Mouse (Mus musculus) hindbrain, embryonic 14.5 days (tissue): ENCODE results near the gene Cyp2c23. TPM values are rescaled to one million over a fixed set of nuclear protein-coding genes. Genes with fewer than 3 reads are reported as not detected.

Experiments
- ATAC-seq: fragments of 200-750 bp; cut with Nextera tagmentation; 2 replicates; pipeline ENCODE4 v1.8.0; 2017; ENCODE audit warnings: moderate number of reproducible peaks, mild to moderate bottlenecking, moderate TSS enrichment, moderate library complexity; ENCODE audit not compliant: low FRiP score
- DNase-seq: peaks from one replicate; pipeline ENCODE4 v3.0.0-alpha.2; 2015; ENCODE audit warnings: low spot score
- H3K27ac ChIP-seq: fragments of 300-500 bp; sonication (generic); 2 replicates; pipeline ENCODE4 v1.5.1; 2014; ENCODE audit warnings: mild to moderate bottlenecking, moderate library complexity
- H3K27me3 ChIP-seq: fragments of 300-500 bp; sonication (generic); 2 replicates; pipeline ENCODE4 v1.6.1; 2014; ENCODE audit warnings: mild to moderate bottlenecking, low read length, mixed read lengths; ENCODE audit not compliant: control insufficient read depth, insufficient read depth
- H3K36me3 ChIP-seq: fragments of 300-500 bp; sonication (generic); replicated peaks from 2 replicates; pipeline ENCODE4 v1.6.1; 2014; ENCODE audit not compliant: control insufficient read depth, insufficient read depth
- H3K4me1 ChIP-seq: fragments of 300-500 bp; sonication (generic); replicated peaks from 2 replicates; pipeline ENCODE4 v1.6.1; 2014; ENCODE audit warnings: antibody characterized with exemption, low read length, mixed read lengths; ENCODE audit not compliant: control insufficient read depth, insufficient read depth
- H3K4me2 ChIP-seq: fragments of 300-500 bp; sonication (generic); replicated peaks from 2 replicates; pipeline ENCODE4 v1.6.1; 2014; ENCODE audit warnings: mild to moderate bottlenecking, moderate library complexity
- H3K4me3 ChIP-seq: fragments of 300-500 bp; sonication (generic); replicated peaks from 2 replicates; pipeline ENCODE4 v1.5.1; 2014; ENCODE audit warnings: mild to moderate bottlenecking, low read length
- H3K9ac ChIP-seq: fragments of 300-500 bp; sonication (generic); 2 replicates; pipeline ENCODE4 v1.6.1; 2014
- H3K9me3 ChIP-seq: fragments of 300-500 bp; sonication (generic); 2 replicates; pipeline ENCODE4 v1.6.1; 2016; ENCODE audit warnings: low read length; ENCODE audit not compliant: control insufficient read depth
- WGBS: fragments of 180-500 bp; shearing (Covaris S2); extraction: QIAGEN DNeasy Blood & Tissue Kit; methylation state at CpG from one replicate; pipeline ENCODE4 v1.1.7; 2014; 5-methylcytosine and 5-hydroxymethylcytosine counted together
- polyA plus RNA-seq: library from polyadenylated mRNA; unstranded; fragments of >200 nt; fragmentation: Nextera tagmentation; extraction: Ambion mirVana; gene quantifications from 2 replicates; pipeline ENCODE4 v1.2.1, GENCODE M21; 2014

The Cyp2c23 gene
- polyA plus RNA-seq, 1 experiment from 2014 or later: not detected

DNA sequence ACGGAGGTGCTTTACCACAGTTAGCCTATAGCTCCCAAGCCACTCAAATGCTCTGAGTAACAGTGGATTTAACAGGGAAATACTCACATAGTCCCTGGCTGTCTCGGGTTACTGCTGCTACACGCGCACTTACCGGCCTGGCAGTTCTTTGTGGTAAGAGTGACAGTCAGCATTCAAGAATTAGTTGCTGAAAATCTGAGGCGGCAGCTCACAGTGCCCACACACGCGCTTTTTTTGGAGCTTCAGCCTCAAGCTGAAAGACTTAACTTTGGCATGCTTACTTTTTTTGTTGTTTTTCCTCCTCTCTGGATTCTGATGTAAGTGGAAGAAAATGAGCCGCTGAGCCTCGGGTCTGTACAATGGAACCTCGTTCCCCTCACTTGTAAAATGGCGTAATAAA, 21.8 kb downstream of the Cyp2c23 start:
- Histone ChIP-seq H3K36me3 (no peaks in the 10 kb centered on the region), H3K27ac (no peak overlapping the region), H3K4me1 (no peaks in the 10 kb centered on the region), H3K9ac (no peak overlapping the region), H3K4me2 (no peak overlapping the region), H3K4me3 (no peak overlapping the region), H3K9me3 (no peaks in the 10 kb centered on the region), H3K27me3 (no peaks in the 10 kb centered on the region)
- DNase-seq (no peak), ATAC-seq (no peak)
- WGBS: 58% methylated on average over 12 of the region's 12 CpGs

DNA sequence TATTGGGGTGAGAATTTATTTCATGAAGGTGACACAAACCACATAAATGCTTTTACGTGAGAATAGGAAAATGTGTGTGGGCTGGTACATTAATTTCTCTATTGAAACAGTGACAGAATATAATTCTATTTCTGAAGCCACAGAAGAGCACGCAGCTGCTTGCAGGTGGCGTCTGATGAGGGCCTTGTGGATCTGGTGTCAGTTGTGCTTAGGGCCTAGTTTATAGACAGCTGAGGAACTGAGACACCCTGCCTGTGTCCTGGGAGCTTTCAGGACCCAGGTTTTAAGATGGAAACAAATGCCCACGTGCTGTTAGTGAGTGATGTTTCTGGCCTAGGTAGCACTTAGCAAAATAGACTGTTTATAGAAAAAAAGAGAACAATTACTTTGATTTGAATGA, 24.0 kb downstream of the Cyp2c23 start:
- Histone ChIP-seq H3K4me2 (no peak overlapping the region), H3K4me1 (no peaks in the 10 kb centered on the region), H3K9ac (no peak overlapping the region), H3K36me3 (no peaks in the 10 kb centered on the region), H3K27me3 (no peaks in the 10 kb centered on the region), H3K9me3 (no peaks in the 10 kb centered on the region), H3K4me3 (no peak overlapping the region), H3K27ac (no peak overlapping the region)
- no peak for DNase-seq
- no peak for ATAC-seq
- WGBS: 75% methylated on average over 4 of the region's 4 CpGs

DNA sequence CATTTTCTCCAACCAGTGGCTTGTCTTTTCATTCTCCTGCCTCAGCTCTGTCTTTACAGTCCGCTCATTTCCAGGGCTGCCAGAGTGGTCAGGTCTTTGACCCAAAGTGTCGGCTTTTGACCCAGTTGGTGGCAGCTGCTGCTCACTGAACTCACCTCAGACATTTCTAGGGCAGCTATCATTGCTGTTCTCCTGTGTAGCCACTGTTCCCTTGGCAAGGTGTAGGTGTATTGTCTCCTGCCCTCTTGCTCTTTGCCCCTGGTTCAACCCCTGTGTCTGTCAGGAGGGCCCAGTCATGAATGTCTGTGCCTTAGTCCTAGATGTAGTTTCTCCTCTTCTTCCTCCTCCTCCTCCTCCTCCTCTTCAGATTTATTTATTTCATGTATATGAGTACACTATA, 24.7 kb downstream of the Cyp2c23 start:
- ATAC-seq (no peak), DNase-seq (no peak)
- Histone ChIP-seq H3K27me3 (no peaks in the 10 kb centered on the region), H3K9me3 (no peaks in the 10 kb centered on the region), H3K27ac (no peak overlapping the region), H3K9ac (no peak overlapping the region), H3K4me1 (no peaks in the 10 kb centered on the region), H3K4me2 (no peak overlapping the region), H3K36me3 (no peaks in the 10 kb centered on the region), H3K4me3 (no peak overlapping the region)
- WGBS: 95% methylated on average over 2 of the region's 2 CpGs

GRCm38 (mm10) chr19:44000720-44001119, 28.3 kb downstream of the Cyp2c23 start:
- Histone ChIP-seq H3K4me3 (no peak overlapping the region), H3K36me3 (no peaks in the 10 kb centered on the region), H3K9ac (no peak overlapping the region), H3K4me2 (no peak overlapping the region), H3K27ac (no peak overlapping the region), H3K9me3 (no peaks in the 10 kb centered on the region), H3K27me3 (no peaks in the 10 kb centered on the region), H3K4me1 (no peaks in the 10 kb centered on the region)
- ATAC-seq: no peak
- WGBS: 76% methylated on average over 5 of the region's 5 CpGs
- no peak for DNase-seq

- no peaks in the 10 kb centered on the region for H3K4me1 ChIP-seq
- no peak overlapping the region for H3K4me2 ChIP-seq
- no peaks in the 10 kb centered on the region for H3K9me3 ChIP-seq
- H3K9ac ChIP-seq: no peak overlapping the region
- no peak for ATAC-seq
- H3K4me3 ChIP-seq: no peak overlapping the region
- no peak for DNase-seq
- no peak overlapping the region for H3K27ac ChIP-seq
- H3K36me3 ChIP-seq: no peaks in the 10 kb centered on the region
- no peaks in the 10 kb centered on the region for H3K27me3 ChIP-seq
- 94% methylated on average over 1 of the region's 1 CpGs for WGBS
Measured at GRCm38 (mm10) chr19:44000061-44000460, 28.9 kb downstream of the Cyp2c23 start.

DNA sequence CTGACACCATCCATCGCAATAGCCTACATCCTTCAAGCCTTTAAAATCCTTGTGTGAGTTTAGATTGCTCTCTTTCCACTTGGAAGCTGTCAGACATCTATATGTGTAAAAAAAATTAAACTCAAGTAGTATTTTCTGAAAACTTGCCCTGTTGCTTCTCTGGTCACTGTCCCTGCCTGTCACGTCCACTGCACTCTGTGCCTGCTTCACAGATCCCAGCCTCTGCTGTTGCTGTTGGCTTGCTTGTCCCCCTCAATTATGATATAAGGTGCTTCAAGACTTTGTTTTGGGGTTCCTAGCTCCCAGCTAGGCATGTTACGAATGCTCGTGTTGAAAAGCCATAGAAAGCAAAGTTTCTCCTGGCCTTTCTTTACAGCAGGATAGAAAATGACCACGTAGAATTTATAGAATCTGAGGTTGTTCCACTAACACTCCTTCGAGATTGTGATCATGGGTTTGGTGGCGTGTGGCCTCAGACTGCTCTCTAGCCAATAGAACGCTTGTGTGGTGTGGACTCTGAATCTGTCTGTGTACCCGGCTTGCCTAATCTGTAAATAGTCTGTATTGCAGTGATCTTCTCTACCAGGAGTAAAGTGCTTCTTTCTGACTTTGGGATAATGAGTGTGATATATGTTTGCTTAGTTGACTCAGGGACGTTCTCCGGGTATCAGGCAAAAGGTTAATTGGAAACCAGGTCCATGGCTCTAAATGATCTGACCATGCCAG, 30.0 kb downstream of the Cyp2c23 start:
- DNase-seq: no peak
- no peak overlapping the region for H3K4me2 ChIP-seq
- H3K9me3 ChIP-seq: no peaks in the 10 kb centered on the region
- no peaks in the 10 kb centered on the region for H3K27me3 ChIP-seq
- H3K36me3 ChIP-seq: no peaks in the 10 kb centered on the region
- H3K4me1 ChIP-seq: no peaks in the 10 kb centered on the region
- no peak overlapping the region for H3K9ac ChIP-seq
- 93% methylated on average over 11 of the region's 11 CpGs for WGBS
- H3K27ac ChIP-seq: no peak overlapping the region
- no peak overlapping the region for H3K4me3 ChIP-seq
- ATAC-seq: no peak

DNA sequence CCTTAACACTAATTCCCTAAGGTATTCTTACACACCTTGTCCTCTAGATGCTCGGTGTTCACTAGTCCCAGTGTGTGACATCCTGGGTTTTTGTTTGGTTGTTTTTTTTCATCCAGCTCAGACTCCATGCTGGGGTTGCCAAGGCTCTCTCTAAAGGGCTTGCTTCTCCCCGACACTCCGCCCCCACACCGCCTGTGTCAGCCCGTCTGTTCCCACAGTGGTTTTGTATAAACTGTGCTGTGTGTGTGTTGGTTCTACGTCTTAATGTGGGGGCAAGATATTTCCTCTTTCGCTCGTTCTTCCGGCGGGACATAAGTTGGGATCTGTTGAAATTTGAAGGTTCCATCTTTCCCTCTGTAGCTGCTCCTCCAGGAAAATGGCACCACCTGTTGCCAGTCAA, 30.9 kb downstream of the Cyp2c23 start:
- Histone ChIP-seq H3K9ac (no peak overlapping the region), H3K4me1 (no peaks in the 10 kb centered on the region), H3K36me3 (no peaks in the 10 kb centered on the region), H3K27ac (no peak overlapping the region), H3K4me2 (no peak overlapping the region), H3K4me3 (no peak overlapping the region), H3K27me3 (no peaks in the 10 kb centered on the region), H3K9me3 (no peaks in the 10 kb centered on the region)
- DNase-seq: no peak
- ATAC-seq: no peak
- 83% methylated on average over 10 of the region's 10 CpGs for WGBS

DNA sequence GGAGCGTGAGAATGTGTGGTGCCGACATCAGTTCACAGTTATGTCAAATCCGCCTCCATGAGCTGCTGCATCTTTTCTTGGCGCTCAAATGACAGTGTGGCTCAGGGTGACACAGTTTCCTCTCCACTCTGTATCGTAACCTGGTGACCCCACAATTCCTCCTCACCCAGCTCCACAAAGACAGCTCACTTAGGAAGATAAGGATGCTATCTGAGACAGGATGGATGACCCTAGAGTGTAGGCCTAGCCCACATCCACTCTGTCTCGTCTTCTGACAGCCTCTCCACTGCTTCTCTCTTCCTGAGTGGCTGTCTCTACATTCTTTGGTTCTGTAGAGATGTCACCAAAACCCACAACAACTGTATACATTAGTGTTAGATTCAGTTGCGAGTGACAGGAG, 33.6 kb downstream of the Cyp2c23 start:
- H3K4me3 ChIP-seq: no peak overlapping the region
- H3K9ac ChIP-seq: no peak overlapping the region
- no peaks in the 10 kb centered on the region for H3K36me3 ChIP-seq
- no peaks in the 10 kb centered on the region for H3K27me3 ChIP-seq
- H3K27ac ChIP-seq: no peak overlapping the region
- no peaks in the 10 kb centered on the region for H3K9me3 ChIP-seq
- ATAC-seq (no peak), DNase-seq (no peak)
- 87% methylated on average over 7 of the region's 7 CpGs for WGBS
- no peak overlapping the region for H3K4me2 ChIP-seq
- no peaks in the 10 kb centered on the region for H3K4me1 ChIP-seq

GRCm38 (mm10) chr19:43992464-43992863, 36.5 kb downstream of the Cyp2c23 start:
- Histone ChIP-seq H3K4me3 (no peak overlapping the region), H3K4me2 (no peak overlapping the region), H3K27me3 (no peaks in the 10 kb centered on the region), H3K9ac (no peak overlapping the region), H3K36me3 (no peaks in the 10 kb centered on the region), H3K27ac (no peak overlapping the region), H3K4me1 (no peaks in the 10 kb centered on the region), H3K9me3 (no peaks in the 10 kb centered on the region)
- ATAC-seq (no peak), DNase-seq (no peak)
- WGBS: 82% methylated on average over 4 of the region's 4 CpGs

DNA sequence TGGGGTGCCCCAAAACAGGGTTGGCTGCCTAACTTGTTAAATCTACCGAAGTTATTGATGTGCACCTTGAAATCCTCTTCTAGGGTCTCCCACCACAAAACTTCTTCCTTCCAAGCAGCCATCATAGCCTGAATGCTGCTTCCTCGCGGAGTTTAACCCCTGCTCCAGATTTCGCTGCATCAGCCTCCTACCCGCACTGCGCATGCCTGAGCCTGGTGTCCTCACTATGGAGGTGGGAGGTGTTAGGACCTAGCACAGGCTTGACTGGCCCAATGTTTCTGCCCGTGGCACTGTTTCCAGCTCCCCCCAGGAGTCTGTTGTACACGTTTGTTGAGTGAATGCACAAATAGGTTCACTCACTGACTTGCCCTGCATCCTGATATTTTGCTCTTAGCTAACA, 38.6 kb downstream of the Cyp2c23 start:
- Histone ChIP-seq H3K27me3 (no peaks in the 10 kb centered on the region), H3K4me2 (no peak overlapping the region), H3K9me3 (no peaks in the 10 kb centered on the region), H3K27ac (no peak overlapping the region), H3K4me3 (no peak overlapping the region), H3K4me1 (peaks cover 6% of the 10 kb centered on the region; the same call in 1 of the 2 replicates), H3K9ac (no peak overlapping the region), H3K36me3 (no peaks in the 10 kb centered on the region)
- DNase-seq (no peak), ATAC-seq (no peak)
- WGBS: 82% methylated on average over 8 of the region's 8 CpGs
